Mouse (Mus musculus) kidney, embryonic 15.5 days (tissue): Measurements from ENCODE around the gene 0610040J01Rik. TPM values are rescaled to one million over a fixed set of nuclear protein-coding genes. Genes with fewer than 3 reads are reported as not detected.
A peak's percentile ranks its signal among the peaks of the same experiment; 100 is the strongest.

Experiments
- ATAC-seq: fragments of 200-750 bp; cut with Nextera tagmentation; replicated peaks from 2 replicates; pipeline ENCODE4 v1.8.0; 2017; ENCODE audit warnings: moderate TSS enrichment; ENCODE audit not compliant: low FRiP score
- H3K27ac ChIP-seq: fragments of 300-500 bp; sonication (generic); 2 replicates; pipeline ENCODE4 v1.5.1; 2015; ENCODE audit warnings: mild to moderate bottlenecking, inconsistent platforms
- H3K27me3 ChIP-seq: fragments of 300-500 bp; sonication (generic); 2 replicates; pipeline ENCODE4 v1.6.1; 2015; ENCODE audit warnings: inconsistent platforms
- H3K36me3 ChIP-seq: fragments of 300-500 bp; sonication (generic); 2 replicates; pipeline ENCODE4 v1.6.1; 2015; ENCODE audit warnings: inconsistent platforms
- H3K4me1 ChIP-seq: fragments of 300-500 bp; sonication (generic); 2 replicates; pipeline ENCODE4 v1.6.1; 2015; ENCODE audit warnings: inconsistent platforms
- H3K4me2 ChIP-seq: fragments of 300-500 bp; sonication (generic); 2 replicates; pipeline ENCODE4 v1.6.1; 2015; ENCODE audit warnings: moderate library complexity, mild to moderate bottlenecking, inconsistent platforms
- H3K4me3 ChIP-seq: fragments of 300-500 bp; sonication (generic); replicated peaks from 2 replicates; pipeline ENCODE4 v1.5.1; 2015; ENCODE audit warnings: mild to moderate bottlenecking, inconsistent platforms
- H3K9ac ChIP-seq: fragments of 300-500 bp; sonication (generic); 2 replicates; pipeline ENCODE4 v1.6.1; 2015; ENCODE audit warnings: mild to moderate bottlenecking, inconsistent platforms
- H3K9me3 ChIP-seq: fragments of 300-500 bp; sonication (generic); replicated peaks from 2 replicates; pipeline ENCODE4 v1.6.1; 2016; ENCODE audit warnings: inconsistent platforms
- WGBS: fragments of 180-500 bp; shearing (Covaris S2); methylation state at CpG from one replicate; pipeline ENCODE4 v1.1.7; 2015; ENCODE audit warnings: mixed read lengths; 5-methylcytosine and 5-hydroxymethylcytosine counted together
- polyA plus RNA-seq: library from polyadenylated mRNA; unstranded; fragments of >200 nt; fragmentation: Nextera tagmentation; extraction: Ambion mirVana; gene quantifications from 2 replicates; pipeline ENCODE4 v1.2.1, GENCODE M21; 2015

Gene 0610040J01Rik
- polyA plus RNA-seq, 1 experiment from 2014 or later: 48.8 TPM

DNA sequence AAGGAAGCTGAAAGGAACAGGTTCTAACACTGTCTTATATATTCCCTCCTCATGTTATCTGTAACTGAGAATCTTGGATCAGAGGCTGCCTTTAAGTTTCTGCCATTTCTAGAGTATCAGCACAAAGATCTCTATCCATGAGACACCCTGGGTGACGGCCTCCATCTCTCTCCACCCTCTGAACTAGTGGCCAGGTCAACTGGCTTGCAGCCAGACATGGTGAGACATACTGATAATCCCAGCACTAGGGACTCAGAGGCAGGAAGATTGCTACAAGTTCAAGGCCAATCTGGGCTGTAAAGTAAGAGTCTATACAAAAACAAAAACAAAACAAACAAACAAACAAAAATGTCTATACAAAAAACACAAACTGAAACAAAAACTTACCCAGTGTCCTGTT lies 102.7 kb downstream of the 0610040J01Rik start:
- Histone ChIP-seq H3K4me2 (no peak overlapping the region), H3K4me3 (no peak overlapping the region), H3K27me3 (no peaks in the 10 kb centered on the region), H3K4me1 (peaks cover 4% of the 10 kb centered on the region), H3K27ac (no peak overlapping the region), H3K36me3 (peaks cover 3% of the 10 kb centered on the region; the same call in 1 of the 2 replicates), H3K9ac (no peak overlapping the region), H3K9me3 (no peaks in the 10 kb centered on the region)
- ATAC-seq: no peak
- WGBS: 64% methylated on average over 1 of the region's 1 CpGs

GRCm38 (mm10) chr5:63916457-63917139 lies 104.4 kb downstream of the 0610040J01Rik start:
- 90% methylated on average over 10 of the region's 10 CpGs for WGBS
- ATAC-seq: no peak

GRCm38 (mm10) chr5:63918201-63918600 lies 106.0 kb downstream of the 0610040J01Rik start:
- Histone ChIP-seq H3K4me1 (peaks cover 4% of the 10 kb centered on the region), H3K36me3 (peaks cover 8% of the 10 kb centered on the region; the same call in 1 of the 2 replicates), H3K9ac (no peak overlapping the region), H3K4me3 (no peak overlapping the region), H3K27ac (no peak overlapping the region), H3K9me3 (no peaks in the 10 kb centered on the region), H3K27me3 (no peaks in the 10 kb centered on the region), H3K4me2 (no peak overlapping the region)
- ATAC-seq: 0 out of 2 replicates have a peak, but pooled peaks have one; percentile 29
- 53% methylated on average over 4 of the region's 4 CpGs for WGBS

More at GRCm38 (mm10) chr5:63916457-63917139, 104.4 kb downstream of the 0610040J01Rik start:
- no peak overlapping the region for H3K27ac ChIP-seq
- H3K36me3 ChIP-seq: peaks cover 3% of the 10 kb centered on the region; the same call in 1 of the 2 replicates
- H3K27me3 ChIP-seq: no peaks in the 10 kb centered on the region
- no peak overlapping the region for H3K4me3 ChIP-seq
- peaks cover 4% of the 10 kb centered on the region for H3K4me1 ChIP-seq
- no peaks in the 10 kb centered on the region for H3K9me3 ChIP-seq
- no peak overlapping the region for H3K4me2 ChIP-seq
- H3K9ac ChIP-seq: no peak overlapping the region

DNA sequence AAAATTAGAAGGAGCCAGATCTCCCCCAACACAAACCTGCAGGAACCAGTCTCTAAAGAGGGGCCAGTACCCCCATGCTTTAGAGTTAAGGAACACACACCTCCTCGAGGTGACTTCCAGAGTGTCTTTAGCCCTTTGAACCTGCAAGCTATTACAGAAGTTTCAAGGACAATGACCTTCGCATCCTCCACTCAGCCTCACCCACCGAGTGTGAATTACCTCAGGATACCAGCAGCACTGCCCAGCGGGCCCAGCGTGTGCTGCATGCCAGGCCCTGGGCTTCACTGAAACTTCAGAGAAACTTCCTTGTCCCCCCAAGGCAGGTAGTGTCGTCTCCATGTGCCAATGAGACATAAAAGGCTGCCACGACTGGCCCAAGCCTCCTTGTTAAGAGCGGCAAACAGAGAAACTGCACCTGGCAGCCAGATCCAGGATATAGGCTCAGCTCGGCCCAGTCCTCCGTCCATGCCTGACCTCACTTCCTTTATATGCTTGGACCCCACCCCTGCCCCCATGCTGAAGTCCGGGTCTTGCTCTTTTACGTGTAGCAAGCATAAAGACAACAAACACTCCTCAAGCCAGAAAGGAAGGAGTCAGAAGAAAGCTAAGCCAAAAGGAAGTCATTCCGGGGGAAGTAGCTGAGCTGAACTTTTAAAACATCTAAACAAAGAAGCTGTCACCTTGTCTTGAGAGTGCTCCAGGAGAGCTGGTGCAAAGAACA lies 111.3 kb downstream of the 0610040J01Rik start:
- H3K27ac ChIP-seq: no peak overlapping the region
- WGBS: 62% methylated on average over 13 of the region's 13 CpGs
- H3K4me3 ChIP-seq: no peak overlapping the region
- H3K27me3 ChIP-seq: no peaks in the 10 kb centered on the region
- H3K4me2 ChIP-seq: no peak overlapping the region
- H3K36me3 ChIP-seq: peaks cover 43% of the 10 kb centered on the region
- H3K9ac ChIP-seq: no peak overlapping the region
- no peak for ATAC-seq
- no peaks in the 10 kb centered on the region for H3K4me1 ChIP-seq
- no peaks in the 10 kb centered on the region for H3K9me3 ChIP-seq

GRCm38 (mm10) chr5:63925035-63925628 lies 113.0 kb downstream of the 0610040J01Rik start:
- peaks cover 55% of the 10 kb centered on the region for H3K36me3 ChIP-seq
- H3K4me3 ChIP-seq: no peak overlapping the region
- ATAC-seq: no peak
- no peak overlapping the region for H3K4me2 ChIP-seq
- H3K27me3 ChIP-seq: no peaks in the 10 kb centered on the region
- no peak overlapping the region for H3K9ac ChIP-seq
- H3K4me1 ChIP-seq: no peaks in the 10 kb centered on the region
- WGBS: 88% methylated on average over 14 of the region's 14 CpGs
- no peak overlapping the region for H3K27ac ChIP-seq
- no peaks in the 10 kb centered on the region for H3K9me3 ChIP-seq

- Histone ChIP-seq H3K4me3 (no peak overlapping the region), H3K4me1 (peaks cover 13% of the 10 kb centered on the region), H3K27ac (no peak overlapping the region), H3K27me3 (no peaks in the 10 kb centered on the region), H3K9me3 (no peaks in the 10 kb centered on the region), H3K36me3 (peaks cover 59% of the 10 kb centered on the region), H3K9ac (no peak overlapping the region), H3K4me2 (no peak overlapping the region)
- WGBS: 54% methylated on average over 4 of the region's 4 CpGs
- ATAC-seq: no peak
These were observed 118.7 kb downstream of the 0610040J01Rik start for GRCm38 (mm10) chr5:63930824-63931358.

DNA sequence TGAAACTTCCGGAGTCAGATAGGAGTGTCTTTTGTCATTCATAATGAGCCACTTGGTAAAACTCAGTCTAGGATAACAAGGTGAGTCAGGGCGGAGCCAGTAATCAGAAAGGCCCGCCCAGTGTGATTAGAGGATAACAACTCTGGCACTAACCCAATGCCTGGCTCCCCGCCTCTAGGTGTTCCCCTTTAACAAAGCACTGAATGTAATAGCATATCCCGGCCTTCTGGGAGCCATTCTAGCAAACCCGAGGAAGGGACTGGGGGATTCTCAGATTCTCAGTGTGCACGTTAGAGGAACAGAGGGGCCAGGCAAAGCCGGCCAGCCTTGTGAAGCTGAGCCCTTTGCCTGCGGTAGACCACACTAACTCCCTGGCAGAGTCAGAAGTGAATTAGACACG lies 120.7 kb downstream of the 0610040J01Rik start:
- no peak overlapping the region for H3K4me2 ChIP-seq
- ATAC-seq: 0 out of 2 replicates have a peak, but pooled peaks have one; percentile 2
- 41% methylated on average over 10 of the region's 10 CpGs for WGBS

GRCm38 (mm10) chr5:63935581-63935980 lies 123.4 kb downstream of the 0610040J01Rik start:
- Histone ChIP-seq H3K27ac (no peak overlapping the region), H3K36me3 (peaks cover 28% of the 10 kb centered on the region), H3K4me1 (peaks cover 24% of the 10 kb centered on the region), H3K27me3 (no peaks in the 10 kb centered on the region), H3K9ac (no peak overlapping the region), H3K4me3 (no peak overlapping the region), H3K9me3 (no peaks in the 10 kb centered on the region), H3K4me2 (no peak overlapping the region)
- WGBS: 88% methylated on average over 6 of the region's 6 CpGs
- ATAC-seq: no peak

More for the DNA sequence above, 120.7 kb downstream of the 0610040J01Rik start:
- Histone ChIP-seq H3K4me1 (peaks cover 24% of the 10 kb centered on the region), H3K9ac (no peak overlapping the region), H3K9me3 (no peaks in the 10 kb centered on the region), H3K36me3 (peaks cover 52% of the 10 kb centered on the region), H3K27me3 (no peaks in the 10 kb centered on the region), H3K4me3 (no peak overlapping the region), H3K27ac (no peak overlapping the region)

- Histone ChIP-seq H3K36me3 (peaks cover 28% of the 10 kb centered on the region), H3K4me1 (peaks cover 29% of the 10 kb centered on the region), H3K27me3 (no peaks in the 10 kb centered on the region), H3K27ac (no peak overlapping the region), H3K9me3 (no peaks in the 10 kb centered on the region), H3K4me2 (no peak overlapping the region), H3K9ac (no peak overlapping the region), H3K4me3 (no peak overlapping the region)
- ATAC-seq: peak; percentile 82
- 38% methylated on average over 6 of the region's 6 CpGs for WGBS
These were observed 124.6 kb downstream of the 0610040J01Rik start for GRCm38 (mm10) chr5:63936740-63937139.

DNA sequence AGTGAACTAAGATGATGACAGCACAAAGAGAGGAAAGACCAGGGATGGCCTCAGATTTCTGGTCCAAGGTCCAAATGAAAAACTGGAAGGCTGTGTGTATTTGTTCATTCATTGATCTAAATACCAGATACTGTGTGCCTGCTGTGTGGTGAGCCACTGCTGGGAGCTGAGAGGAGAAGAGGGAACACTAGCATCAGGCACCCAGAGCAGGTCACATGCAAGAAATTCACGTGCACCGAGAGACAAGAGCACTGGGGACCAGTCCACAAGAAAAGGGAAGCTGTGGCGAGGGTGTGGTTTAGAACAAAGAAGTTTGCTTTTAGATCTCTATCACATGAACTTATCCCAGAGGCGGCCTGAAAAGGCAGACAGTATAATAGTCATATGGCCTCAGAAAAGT lies 126.4 kb downstream of the 0610040J01Rik start:
- no peak for ATAC-seq

GRCm38 (mm10) chr5:63941891-63942290 lies 129.7 kb downstream of the 0610040J01Rik start:
- H3K27ac ChIP-seq: no peak overlapping the region
- 67% methylated on average over 5 of the region's 5 CpGs for WGBS
- no peaks in the 10 kb centered on the region for H3K9me3 ChIP-seq
- ATAC-seq: no peak
- no peaks in the 10 kb centered on the region for H3K27me3 ChIP-seq
- H3K4me1 ChIP-seq: peaks cover 11% of the 10 kb centered on the region
- no peak overlapping the region for H3K4me2 ChIP-seq
- no peak overlapping the region for H3K9ac ChIP-seq
- peaks cover 4% of the 10 kb centered on the region for H3K36me3 ChIP-seq
- no peak overlapping the region for H3K4me3 ChIP-seq

More for the DNA sequence above, 126.4 kb downstream of the 0610040J01Rik start:
- Histone ChIP-seq H3K4me1 (peaks cover 16% of the 10 kb centered on the region), H3K9ac (no peak overlapping the region), H3K27me3 (no peaks in the 10 kb centered on the region), H3K4me3 (no peak overlapping the region), H3K36me3 (peaks cover 28% of the 10 kb centered on the region), H3K9me3 (no peaks in the 10 kb centered on the region), H3K27ac (no peak overlapping the region), H3K4me2 (no peak overlapping the region)
- WGBS: 81% methylated on average over 4 of the region's 4 CpGs

GRCm38 (mm10) chr5:63943291-63943690 lies 131.1 kb downstream of the 0610040J01Rik start:
- no peak for ATAC-seq
- WGBS: 91% methylated on average over 9 of the region's 9 CpGs
- no peak overlapping the region for H3K4me3 ChIP-seq
- no peak overlapping the region for H3K4me2 ChIP-seq
- H3K36me3 ChIP-seq: no peaks in the 10 kb centered on the region
- no peak overlapping the region for H3K27ac ChIP-seq
- H3K9me3 ChIP-seq: no peaks in the 10 kb centered on the region
- no peak overlapping the region for H3K9ac ChIP-seq
- H3K27me3 ChIP-seq: no peaks in the 10 kb centered on the region
- peaks cover 14% of the 10 kb centered on the region for H3K4me1 ChIP-seq
